ENCODE assay signal across 13 mouse cellular contexts in genomic region chr1:18640858-18641257, GRCm38 (mm10).
"Had no signal": no experiment of that assay in that cellular context is flagged by ENCODE, and none has a peak within 500 bp of the region (broad histone marks: within the 10 kb centered on the region; RNA-seq: fewer than 3 reads in every experiment).

No protein-coding gene starts in this region.

- DNase-seq: lung, adult 18-20 months; lung, embryonic 14.5 days; lung, postnatal 10 days; lung, postnatal 4 days; midbrain, embryonic 14.5 days; retina, postnatal 1 day; right cerebral cortex, adult 18-20 months; right cerebral cortex, postnatal 25 days; right cerebral cortex, postnatal 4 days; spleen, adult 18-20 months; thymus, adult 18-20 months; thymus, postnatal 14 days; thymus, postnatal 36 days had no signal
